Mouse (Mus musculus) liver, adult 2 months (tissue): Measurements from ENCODE around the gene Pkd1.

Source experiments
- CTCF ChIP-seq: fragments of 200-500 bp; IDR thresholded peaks from 2 replicates; pipeline ENCODE4 v1.5.1; 2011; ENCODE audit warnings: low read depth, low read length, control low read depth
- POLR2A ChIP-seq: fragments of 200-500 bp; IDR thresholded peaks from 2 replicates; pipeline ENCODE4 v1.6.1; 2011; ENCODE audit warnings: low read length, control low read depth; ENCODE audit not compliant: insufficient read depth; ENCODE audit errors: extremely low read depth

GRCm38 (mm10) chr17:24507806-24508460 is 41.7 kb upstream of the Pkd1 start:
- TF ChIP-seq CTCF (no peak), POLR2A (no peak)
